Mouse (Mus musculus) thymus, postnatal 36 days (tissue): Measurements from ENCODE around the gene Rheb.
"Not testable (repeated sequence)": the region's sequence is repeated elsewhere in the genome, so short reads cannot be mapped to it uniquely, and the experiment has no call there.

ENCODE experiments used
- DNase-seq, 2 experiments: peaks; one replicate each; pipeline ENCODE4 v3.0.0; 2022; ENCODE audit warnings: mixed read lengths in 2 of 2

The Rheb gene

DNA sequence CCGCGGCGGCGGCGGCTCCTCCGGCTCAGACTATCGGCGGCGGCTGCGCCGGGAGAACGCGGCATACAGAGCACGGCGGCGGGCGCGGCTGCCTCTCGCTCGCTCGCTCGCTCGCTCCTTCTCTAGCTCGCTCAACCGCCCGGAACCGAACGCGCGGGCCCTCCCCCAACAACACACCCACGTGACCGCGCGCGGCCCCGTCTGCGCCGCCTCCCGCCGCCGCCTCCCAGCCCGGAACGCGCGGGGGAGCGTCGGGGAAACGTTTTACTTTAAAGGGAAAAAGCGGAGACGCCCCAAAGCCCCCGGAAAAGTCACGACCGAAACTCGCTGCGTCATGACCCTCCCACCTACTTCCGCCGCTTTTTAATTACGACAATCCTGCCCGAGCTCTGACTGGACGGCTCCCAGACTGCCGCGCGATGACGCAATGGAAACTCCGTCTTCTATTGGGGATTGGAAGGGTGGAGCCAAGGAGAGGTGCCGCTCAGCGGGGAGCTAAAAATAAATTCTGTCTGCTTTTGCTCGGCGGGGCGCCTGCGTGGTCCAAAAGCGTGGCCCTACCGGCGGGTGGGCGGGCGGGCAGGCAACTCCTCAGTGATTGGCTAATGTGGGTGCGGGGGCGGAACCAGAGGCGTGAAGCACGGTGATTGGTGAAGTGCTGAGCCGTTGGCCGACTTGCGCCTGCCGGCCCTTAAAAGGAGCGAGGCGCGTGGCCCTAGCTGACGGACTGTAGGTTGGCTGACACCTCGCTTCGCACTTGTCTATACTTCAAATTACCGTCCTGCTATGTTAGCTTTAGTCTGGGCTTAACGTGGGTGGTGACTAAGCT, at the start of gene Rheb:
Rheb (minus strand) TSS at position 351 of the 829 bp plus-strand sequence.
- peak; percentile 96 to 99 for DNase-seq

GRCm38 (mm10) chr5:24889860-24890259, 47.4 kb upstream of the Rheb start:
- DNase-seq = no peak

DNA sequence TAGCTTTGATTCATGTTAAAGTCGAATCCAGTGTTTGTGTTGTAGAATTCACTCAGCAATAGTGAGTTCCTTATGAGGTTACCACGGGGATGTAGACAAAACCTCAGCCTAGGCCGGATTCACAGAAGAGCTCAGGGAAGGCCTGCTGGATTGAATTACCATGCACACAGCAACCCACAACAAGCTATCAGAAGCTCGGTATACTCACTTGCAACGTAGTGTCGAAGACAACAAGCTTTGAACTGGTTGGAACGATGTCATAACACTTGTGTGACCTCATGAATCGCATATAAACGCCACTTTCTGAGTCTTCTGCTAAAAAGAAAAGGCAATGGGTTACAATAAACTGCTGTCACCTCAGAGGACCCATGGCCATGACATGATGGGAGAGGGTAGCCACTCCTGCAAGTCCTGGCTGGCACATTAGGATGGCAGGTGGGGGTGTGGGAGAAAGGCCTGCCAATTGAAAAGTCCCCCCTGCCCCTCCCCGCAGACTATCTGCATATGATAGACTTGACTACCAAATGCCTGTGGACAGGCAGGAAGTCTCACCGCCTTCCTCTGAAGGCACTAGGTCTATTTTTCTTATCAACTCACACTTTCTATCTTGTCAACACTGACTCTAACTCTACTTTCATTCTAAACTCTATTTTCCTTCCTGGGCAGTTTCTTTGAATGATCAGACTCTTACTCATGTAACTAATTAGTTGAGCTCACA, 46.6 kb upstream of the Rheb start:
- DNase-seq = no peak

GRCm38 (mm10) chr5:24887271-24887670, 44.8 kb upstream of the Rheb start:
- DNase-seq = no peak

DNA sequence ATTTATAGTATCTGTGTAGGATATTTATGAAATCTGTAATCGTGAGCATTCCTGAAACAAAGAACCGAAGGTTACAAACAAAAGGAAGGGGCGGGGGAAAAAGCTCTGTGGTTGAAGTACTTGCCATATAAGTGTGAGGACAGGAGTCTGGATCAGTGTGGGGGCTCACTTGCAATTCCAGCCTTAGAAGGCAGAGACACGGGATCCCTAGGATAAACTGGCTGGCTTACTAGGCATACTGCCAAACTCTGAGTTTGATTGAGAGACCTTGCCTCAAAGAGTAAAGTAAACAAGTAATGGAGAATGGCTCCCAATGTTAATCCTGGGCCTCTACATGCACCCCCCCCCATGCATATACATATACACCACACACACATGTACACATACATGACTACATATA, 36.3 kb upstream of the Rheb start:
- no peak for DNase-seq

DNA sequence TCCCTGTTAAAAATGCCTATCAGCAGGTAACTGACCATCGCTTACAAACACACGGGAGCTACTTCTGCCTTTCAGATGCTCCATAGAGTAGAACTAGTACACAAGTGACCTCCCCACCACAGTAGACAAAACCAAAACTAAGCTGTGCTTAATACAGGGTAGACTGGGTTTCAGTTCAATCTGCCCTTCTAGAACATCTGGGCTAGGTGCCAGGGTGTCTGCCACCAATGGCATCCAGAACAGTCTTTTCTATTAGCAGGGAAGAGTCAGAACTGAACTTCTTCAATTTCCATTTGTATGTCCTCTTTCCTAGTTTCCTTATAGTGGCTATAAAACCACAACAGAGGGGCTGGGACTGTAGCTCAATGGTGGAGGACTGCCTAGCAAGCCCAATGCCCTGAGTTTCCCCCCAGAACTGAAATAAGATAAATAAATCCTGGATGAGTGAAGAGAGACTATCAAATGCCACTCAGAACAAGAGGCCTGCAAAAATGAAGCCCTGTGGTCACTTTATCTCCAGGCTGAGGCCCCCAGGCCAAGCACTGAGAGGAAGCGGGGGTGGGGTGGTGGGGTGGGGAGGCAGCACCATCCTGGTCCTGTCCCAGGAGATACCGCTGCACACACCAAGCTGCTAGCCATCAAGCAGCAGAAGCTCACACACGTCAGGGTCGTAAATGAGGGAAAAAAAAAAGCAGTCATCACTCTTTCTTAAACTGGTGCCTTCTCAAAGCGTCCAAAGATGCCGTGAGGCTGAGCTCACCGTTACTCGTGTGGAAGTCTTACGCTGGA, 35.6 kb upstream of the Rheb start:
- DNase-seq = no peak

- DNase-seq = no peak
Measured at GRCm38 (mm10) chr5:24876653-24877052, 34.2 kb upstream of the Rheb start.

DNA sequence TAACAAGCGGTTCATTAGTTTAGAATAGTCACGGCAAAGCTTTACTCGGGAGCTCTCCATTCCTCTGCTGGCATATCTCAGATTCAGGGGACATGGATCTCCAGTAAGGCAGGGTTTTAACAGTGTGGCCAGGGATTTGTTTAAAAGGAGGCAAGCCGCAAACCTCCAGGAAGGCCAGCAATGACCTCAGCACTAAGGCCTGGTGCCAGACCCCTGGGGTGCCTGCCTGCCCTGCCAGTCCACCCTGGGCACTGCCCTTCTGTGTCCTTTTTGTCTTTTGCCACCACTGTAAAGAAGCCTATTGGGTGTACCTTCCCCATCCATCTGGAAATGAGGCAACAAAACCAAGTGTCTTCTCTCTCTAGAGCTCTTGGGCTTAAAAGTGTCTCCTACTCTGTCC, 31.7 kb upstream of the Rheb start:
- no peak for DNase-seq

DNA sequence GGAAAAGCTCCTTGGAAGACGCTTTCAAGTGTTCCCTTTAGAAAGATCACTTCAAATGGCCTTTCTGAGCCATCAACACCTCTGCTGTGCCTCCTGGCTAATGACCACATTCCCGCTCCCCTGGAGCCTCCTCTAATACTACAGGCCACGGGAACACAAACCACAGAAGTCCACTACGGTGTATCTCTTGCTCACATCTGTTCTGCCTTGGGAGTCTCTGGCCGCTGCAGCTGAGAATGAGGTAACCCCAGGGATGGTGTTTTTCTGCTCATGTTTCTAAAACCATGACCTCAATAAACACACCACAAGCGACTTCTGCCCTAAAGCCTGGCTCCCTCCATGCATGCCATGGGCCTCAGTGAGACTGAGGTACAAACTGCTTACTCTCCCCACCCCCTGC, 30.8 kb upstream of the Rheb start:
- no peak for DNase-seq

GRCm38 (mm10) chr5:24871276-24871675, 28.9 kb upstream of the Rheb start:
- peak in 1 of 2 experiments; percentile 16 for DNase-seq

- no peak for DNase-seq
Measured at GRCm38 (mm10) chr5:24869796-24870289, 27.4 kb upstream of the Rheb start.

DNA sequence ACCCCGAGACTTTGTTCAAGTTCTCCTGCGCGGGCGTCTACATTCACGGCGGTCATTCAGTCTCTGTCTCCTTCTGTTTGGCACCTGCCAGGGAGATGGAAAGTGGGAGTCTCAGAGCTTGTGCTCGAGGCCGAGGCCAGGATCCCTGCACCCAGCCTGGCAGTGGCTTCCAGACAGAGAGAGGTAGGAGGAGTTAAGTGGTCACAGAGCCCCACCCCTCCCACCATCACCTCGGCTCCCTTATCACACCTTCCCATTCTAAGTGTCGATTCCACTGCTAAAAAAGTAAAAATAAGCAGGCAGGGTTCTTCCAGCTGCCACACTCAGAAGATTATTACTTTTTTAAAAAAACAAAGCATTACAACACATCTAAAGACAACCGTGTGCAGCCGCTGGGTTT, 21.4 kb upstream of the Rheb start:
- DNase-seq = no peak

DNA sequence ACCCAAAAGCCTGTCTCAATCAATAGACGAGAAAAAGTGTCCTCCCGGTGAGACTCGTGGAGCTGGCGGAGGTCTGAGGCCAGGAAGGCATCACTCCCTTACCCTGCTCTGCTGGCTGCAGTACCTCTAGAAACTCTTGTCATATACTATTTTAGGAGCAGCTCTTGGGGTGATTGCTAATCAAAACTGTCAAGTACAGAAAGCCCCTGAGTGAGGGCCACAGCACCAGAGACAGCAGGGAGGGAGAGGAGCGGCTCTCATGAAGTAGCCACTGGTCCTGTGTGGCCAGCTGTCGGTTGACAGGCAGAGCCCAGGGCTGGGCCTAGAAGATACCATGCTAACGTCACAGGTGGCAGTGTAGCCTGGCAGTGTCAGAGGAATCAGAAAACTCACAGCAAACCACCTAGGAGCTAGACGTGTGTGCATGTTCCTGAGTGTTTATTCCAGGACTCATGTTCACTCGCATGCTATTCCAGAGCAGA, 19.1 kb upstream of the Rheb start:
- DNase-seq = no peak

- DNase-seq = no peak
Measured at GRCm38 (mm10) chr5:24860635-24861448, 18.4 kb upstream of the Rheb start.

- no peak for DNase-seq
Measured at GRCm38 (mm10) chr5:24859771-24860540, 17.5 kb upstream of the Rheb start.

- no peak for DNase-seq
Measured at GRCm38 (mm10) chr5:24854827-24855600, 12.6 kb upstream of the Rheb start.

- no peak for DNase-seq
Measured at GRCm38 (mm10) chr5:24854256-24854655, 11.8 kb upstream of the Rheb start.

GRCm38 (mm10) chr5:24848261-24848660, 5.8 kb upstream of the Rheb start:
- not testable (repeated sequence) for DNase-seq

- no peak for DNase-seq
Measured at GRCm38 (mm10) chr5:24843841-24844240, 1.4 kb upstream of the Rheb start.

- DNase-seq = peak in 1 of 2 experiments; percentile 61
Measured at GRCm38 (mm10) chr5:24843103-24843475, 665 bp upstream of the Rheb start.
